Mouse (Mus musculus) liver, embryonic 14.5 days (tissue): Measurements from ENCODE around the gene Ptpa.

ENCODE experiments used
- CTCF ChIP-seq: IDR thresholded peaks from 2 replicates; pipeline ENCODE4 v1.5.1; 2016; ENCODE audit warnings: antibody characterized with exemption, low read depth, control low read depth
- EP300 ChIP-seq: IDR thresholded peaks from 2 replicates; pipeline ENCODE4 v1.6.1; 2016; ENCODE audit warnings: antibody characterized with exemption, low read depth

- TF ChIP-seq CTCF, result no peak
- no peak for TF ChIP-seq EP300
Measured at GRCm38 (mm10) chr2:30419112-30419511, 3.3 kb downstream of the Ptpa start.
